Mouse (Mus musculus) layer of hippocampus, postnatal 36 days (tissue): ENCODE results near the gene Kirrel2. TPM values are rescaled to one million over a fixed set of nuclear protein-coding genes. Genes with fewer than 3 reads are reported as not detected.
A peak's percentile ranks its signal among the peaks of the same experiment; 100 is the strongest.

ENCODE experiments used
- DNase-seq, 2 experiments: peaks; one replicate each; pipeline ENCODE4 v3.0.0; 2022
- total RNA-seq, 2 experiments: library from RNA; stranded (reverse); gene quantifications; 2 replicates each; pipeline ENCODE4 v1.2.3; 2021

Kirrel2 gene
- total RNA-seq, 2 experiments from 2014 or later = 12.3 to 21.0 TPM

DNA sequence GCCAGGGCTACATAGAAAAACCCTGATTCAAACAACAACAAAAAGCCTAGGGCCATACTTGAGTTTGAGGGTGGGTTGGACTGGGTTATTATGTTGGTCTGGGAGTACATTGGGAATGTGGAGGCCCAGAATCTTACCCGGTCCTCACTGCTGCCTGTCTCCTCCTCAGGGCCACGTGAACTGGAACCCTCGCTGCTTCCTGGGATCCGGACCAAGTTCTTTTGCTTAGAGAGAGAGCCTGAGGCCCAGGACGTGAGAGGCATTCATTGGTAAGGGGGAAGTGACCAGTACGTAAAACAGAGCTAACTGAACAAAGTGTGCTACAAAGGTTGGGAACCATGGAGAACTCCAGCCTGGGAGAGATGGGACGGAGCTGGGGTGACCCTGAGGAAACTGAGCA is 7.2 kb downstream of the Kirrel2 start:
- DNase-seq = no peak

DNA sequence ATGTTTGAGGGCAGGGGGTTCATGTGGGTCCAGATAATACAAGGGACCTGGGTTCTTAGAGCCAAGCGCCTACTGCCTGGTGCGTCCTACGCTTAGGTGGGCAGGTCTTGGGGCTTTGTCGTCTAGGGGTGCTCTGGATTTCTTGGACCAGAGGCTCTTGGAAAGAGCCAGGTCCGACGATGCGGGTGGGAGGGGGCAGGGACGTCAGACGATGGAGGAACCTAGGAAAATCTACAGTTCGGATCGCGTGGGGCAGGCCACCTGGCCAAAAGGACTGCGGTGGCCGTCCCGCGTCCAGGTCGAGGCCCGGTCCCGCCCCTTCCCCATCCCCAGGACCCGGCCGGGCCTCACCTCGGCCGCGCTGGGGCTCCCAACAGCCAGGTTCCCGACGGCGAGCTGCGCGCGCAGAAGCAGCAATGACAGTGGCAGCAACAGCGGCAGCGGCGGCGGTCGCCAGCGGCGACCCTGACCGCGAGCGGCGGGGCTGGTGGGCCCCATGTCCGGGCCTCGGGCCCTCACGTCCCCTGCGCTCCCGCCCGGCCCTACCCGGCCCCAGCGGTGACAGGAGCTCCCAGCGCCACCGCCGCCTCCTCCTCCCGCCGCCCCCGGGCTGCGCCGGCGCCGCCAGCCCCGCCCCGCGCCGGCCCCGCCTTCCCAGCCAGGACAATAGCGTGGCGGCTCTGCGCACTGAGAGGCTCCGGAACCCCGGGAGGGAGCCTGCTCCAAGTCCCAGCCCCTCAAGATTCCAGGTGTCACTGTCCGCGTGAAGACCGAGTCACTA is 12.3 kb downstream of the Kirrel2 start, which contains the start of gene Aplp1:
Aplp1 (minus strand) TSS at position 565 of the 781 bp plus-strand sequence.
- peak; percentile 84 to 87 for DNase-seq

DNA sequence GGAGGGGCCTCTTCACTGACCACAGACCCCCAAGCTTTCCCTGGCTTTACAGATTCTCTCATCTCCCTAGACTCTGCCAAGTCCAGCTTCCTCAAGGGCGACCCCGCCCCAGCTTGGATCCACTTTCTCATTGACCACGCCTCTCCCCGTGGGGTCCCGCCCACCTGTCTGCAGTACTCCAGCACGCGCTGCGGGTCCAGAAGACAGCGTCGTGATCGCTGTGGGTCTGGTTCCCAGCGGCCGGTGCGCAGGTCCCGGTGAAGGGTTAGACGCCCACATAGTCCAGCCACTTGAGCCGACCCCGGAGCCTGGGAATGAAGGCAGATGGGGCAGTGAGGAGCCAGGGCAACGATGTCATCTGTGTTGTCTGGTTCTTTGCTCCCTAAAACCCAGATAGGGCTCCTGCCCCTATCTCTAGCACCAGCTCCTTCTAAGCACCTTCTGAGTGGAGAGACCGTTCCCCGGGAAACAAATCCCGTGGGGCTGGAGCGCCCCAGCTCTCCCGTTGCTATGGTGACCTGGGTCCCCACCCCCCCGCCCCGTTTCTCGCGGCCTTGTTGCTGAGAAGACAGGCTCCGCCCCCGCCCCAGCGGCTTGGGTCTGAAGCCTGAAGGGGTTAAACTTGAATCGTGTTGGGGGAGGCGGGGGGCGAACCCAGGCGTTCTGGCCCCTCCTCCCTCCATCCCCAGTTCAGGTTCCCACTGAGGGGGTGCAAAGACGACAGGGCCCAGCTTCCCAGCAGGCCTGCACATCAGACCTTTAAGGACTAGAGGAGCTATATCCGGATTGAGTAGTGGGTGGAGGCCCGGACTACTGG is 13.1 kb downstream of the Kirrel2 start:
- peak; percentile 58 to 68 for DNase-seq

DNA sequence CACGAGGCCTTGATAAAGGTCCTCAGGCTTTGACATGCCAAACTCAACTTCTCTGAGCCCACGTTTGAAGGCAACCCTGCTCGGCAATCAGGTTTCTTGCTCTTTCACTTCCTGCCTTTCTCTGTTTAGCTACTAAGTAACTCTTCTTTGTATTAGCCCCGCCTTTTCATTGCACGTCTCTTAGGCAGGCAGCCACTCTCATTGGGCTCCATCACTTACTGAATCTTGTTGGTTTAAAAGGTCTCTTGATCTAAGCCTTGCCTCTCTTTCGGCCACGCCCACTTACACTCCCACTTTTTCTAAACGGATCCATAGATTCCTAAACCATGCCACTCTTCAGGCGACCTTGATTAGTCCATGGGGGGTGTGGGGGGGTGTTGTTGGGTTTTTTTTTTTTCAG is 13.8 kb downstream of the Kirrel2 start:
- no peak for DNase-seq

- DNase-seq = peak in 1 of 2 experiments; percentile 60
These were observed 16.8 kb downstream of the Kirrel2 start for GRCm38 (mm10) chr7:30440697-30441096.

DNA sequence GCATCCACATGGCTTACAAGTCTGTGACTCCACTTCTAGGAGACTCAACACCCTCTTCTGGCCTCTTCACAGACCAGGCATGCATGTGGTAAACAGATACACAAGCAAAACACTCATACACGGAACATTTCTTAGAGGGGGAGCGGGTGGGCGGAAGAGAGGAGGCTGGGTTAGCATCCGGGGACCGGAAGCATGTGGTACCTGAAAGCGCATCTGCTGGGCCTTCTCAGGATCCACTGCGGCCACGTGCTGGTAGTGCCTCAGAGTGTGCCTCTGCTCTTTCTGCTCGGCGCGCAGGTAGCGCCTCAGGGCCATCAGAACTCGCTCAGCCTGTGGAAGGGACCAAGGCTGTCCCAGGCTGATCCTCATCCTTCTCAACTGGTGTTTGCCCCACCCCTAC is 17.8 kb downstream of the Kirrel2 start:
- DNase-seq = no peak

DNA sequence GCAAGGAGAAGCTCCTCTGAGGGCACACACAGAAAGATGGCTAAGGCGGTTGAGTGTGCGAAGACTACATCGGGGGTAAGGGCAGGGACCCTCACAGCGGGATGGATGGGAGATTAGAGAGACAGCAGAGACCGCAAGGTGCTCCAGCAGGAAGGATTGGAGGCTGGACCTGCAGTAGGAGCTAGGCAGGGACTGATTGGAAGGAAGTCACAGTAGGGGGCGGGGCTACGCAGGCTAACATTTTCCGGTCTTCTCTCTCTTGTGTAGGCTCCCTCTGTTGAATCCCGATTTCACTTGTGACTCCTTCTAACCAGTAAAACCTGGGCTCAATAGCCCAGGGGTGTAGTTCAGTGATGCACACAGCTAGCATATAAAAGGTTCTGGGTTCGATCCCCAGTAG is 20.6 kb downstream of the Kirrel2 start:
- no peak for DNase-seq

DNA sequence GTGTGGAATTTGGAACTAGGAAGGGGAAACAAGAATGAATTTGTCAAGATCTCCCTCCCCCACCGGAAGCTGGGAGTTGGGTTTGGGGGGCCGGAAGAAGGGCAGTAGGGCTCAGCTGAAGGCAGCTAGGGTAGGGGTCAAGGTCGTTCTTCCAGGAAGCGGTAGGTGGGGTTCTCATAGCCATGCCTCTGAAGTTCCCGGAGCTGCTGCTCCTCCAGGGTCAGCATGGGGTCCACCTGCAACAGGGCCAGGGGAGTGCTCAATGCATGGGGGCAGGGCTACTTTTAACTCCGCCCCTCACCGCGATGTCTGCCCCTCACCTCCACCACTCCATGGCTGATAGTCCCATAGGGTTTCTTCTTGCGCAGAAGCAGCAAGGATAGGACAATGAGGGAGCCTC is 22.3 kb downstream of the Kirrel2 start:
- no peak for DNase-seq

DNA sequence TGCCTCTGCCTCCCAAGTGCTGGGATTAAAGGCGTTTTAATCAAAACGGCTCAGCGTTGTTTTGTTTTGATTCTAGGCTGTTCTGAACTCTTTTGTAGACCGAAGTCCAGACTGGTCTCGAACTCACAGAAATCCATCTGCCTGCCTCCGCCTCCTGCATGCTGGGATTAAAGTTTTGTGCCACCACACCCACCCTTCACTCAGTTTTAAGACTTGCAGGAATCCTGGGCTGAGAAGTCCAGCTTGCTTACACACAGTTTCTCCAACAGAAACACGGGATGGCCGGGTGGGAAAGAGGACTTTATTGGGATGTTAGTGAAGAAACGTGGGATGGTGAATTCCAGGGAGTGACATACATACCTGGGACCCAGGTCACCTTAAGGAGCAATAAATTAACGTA is 22.8 kb downstream of the Kirrel2 start:
- DNase-seq = no peak

- no peak for DNase-seq
These were observed 23.3 kb downstream of the Kirrel2 start for GRCm38 (mm10) chr7:30434238-30434637.

DNA sequence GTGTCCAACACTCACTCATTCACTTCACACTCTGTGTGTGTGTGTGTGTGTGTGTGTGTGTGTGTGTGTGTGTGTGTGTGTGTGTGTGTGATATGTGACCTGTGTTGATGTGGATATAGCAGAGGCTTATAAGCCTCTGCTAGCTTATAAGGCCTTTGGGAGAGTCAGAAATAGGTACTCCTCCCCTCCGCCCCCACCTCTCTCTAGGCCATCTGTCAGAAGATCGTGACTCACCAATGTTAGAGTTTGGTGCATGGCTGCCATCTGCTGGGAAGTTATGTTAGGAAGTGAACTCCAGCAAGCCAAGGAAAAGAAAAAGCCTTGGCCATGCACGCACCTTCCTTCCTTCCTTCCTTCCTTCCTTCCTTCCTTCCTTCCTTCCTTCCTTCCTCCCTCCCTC is 25.7 kb downstream of the Kirrel2 start:
- peak; percentile 77 to 84 for DNase-seq

DNA sequence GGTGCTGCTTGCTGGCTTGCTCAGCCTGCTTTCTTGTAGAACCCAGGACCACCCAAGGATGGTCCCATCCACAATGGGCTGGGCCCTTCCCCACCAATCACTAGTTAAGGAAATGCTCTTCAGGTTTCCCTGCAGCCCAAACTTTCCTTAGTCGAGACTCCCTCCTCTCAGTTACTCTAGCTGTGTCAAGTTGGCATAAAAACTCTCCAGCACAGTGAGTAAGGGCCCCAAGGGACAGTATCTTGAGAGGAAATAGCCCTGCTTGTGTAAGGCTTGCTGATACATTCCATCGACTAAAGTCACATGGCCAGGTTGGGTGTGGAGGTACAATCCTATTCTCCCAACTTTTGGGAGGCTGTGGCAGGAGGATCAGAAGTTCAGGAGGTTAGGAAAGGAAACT is 27.3 kb downstream of the Kirrel2 start:
- no peak for DNase-seq

DNA sequence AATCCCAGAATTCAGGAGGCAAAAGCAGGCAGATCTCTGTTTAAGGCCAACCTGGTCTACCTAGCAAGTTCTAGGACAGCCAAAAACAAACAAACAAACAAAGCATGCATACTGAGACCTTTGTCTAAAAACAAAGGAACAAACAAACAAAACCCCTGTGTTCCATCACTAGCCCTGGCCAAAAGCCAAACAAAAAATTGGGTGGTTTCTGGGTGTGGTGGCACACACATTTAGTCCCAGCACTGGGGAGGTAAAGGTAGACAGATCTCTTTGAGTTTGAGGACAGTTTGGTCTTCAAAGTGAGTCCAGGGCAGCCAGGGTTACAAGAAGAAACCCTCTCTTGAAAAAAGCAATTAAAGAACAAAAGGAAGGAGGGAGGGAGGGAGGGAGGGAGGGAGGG is 28.2 kb downstream of the Kirrel2 start:
- DNase-seq = no peak

DNA sequence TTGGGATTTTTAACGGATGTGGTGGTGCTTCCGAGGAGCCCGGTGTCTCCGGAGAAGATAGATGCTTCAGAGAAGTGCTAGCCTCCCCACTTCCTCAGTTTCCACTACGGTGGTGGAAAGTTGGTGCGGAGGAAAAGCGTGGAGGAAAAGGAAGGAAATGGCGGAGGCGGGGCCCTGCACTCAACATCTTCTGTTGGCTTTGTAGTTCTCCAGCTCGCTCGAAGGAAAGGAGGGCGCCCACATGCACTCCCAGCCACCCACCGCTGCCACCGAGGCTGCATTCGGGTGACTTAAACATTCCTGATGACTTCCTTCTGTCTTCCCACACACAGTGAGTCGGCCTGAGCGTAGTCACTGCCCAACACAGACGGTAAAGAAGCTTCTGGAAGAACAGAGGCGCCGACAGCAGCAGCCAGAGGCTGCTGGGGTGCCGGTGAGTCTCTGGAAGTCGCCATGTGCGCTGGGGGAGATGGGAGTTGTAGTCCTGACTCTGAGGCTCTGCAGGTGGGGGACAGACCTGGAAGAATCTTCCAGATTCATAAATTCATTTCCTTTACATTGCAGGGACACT is 34.3 kb downstream of the Kirrel2 start:
- DNase-seq = peak; percentile 50 to 51

- no peak for DNase-seq
These were observed 34.9 kb downstream of the Kirrel2 start for GRCm38 (mm10) chr7:30422560-30422959.

DNA sequence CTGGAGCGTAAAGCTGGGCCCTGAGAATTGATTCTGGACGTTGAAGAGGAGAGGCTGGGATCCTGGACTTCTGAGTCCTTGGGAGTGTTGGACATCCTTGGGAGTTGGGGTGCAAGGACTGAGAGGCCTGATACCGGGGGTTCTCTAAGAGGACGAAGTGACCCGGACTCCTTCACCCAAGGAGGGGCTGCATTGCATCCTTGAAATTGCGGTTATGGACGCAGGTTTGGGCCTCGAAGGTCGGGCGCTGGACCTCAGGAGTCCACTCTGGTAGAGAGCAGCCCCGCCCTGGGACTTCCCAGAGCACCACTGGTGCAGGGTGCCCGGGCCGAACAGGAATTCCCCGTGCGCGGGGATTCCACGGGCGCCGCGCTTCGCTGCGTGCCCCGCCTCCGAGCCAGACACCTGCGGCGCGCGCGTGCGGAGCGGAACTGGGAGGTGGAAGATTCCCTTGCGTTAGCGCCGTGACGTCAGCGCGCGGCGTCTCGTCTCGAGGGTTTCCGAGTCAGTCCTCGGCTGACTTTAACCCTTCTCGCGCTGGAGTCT is 35.5 kb downstream of the Kirrel2 start:
- DNase-seq = peak; percentile 90 to 91

GRCm38 (mm10) chr7:30421175-30421889 is 36.2 kb downstream of the Kirrel2 start, which contains the start of gene Nfkbid:
TSS of gene Nfkbid (plus strand) at chr7:30421732.
- DNase-seq = peak in 1 of 2 experiments; percentile 34

GRCm38 (mm10) chr7:30420673-30421072 is 36.8 kb downstream of the Kirrel2 start:
- DNase-seq = no peak

DNA sequence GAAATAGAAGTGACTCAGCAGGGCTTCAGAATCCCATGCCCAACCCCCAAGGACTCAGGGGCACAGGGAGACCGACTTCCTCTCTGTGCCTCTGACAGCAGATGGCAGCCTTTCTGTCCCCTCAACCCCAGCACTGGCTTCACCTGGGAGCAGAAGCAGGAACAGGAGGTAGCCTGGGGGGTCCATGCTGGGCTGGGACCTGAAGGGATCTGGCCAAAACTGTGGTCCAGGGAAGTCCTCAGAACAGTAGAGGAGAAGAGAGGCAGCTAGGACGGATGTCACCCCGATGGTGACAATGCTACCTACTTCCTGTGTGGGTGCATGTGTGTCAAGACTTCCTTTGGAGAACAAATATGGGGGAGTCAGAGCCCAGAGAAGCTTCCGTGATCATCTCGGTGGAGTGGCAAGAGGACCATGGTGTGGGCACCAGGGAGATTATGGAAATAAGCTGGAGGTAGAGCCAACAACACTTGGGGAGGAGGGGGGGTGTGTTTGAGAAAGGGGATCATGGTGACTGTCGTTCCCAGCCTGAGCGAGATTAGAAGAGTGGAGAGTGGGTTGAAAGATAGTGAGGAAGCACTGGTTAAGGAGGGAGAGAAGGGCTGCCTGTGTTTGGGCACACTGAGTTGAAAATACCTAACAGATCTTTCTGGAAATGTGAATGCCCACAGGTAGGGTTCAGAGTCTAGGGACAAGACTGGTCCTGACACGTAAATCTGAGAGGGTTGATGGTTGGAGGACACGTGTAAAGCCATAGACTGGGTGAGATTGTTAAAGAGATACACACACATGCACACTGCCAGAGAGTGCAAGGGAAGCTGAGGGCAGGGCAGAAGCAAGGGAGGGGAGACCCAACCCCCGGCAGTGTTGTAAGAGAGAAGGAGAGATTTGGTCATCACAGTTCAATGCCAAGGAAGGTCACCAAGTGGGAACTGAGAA is 37.7 kb downstream of the Kirrel2 start, which contains the start of gene Hcst:
Hcst (minus strand) TSS at position 294 of the 939 bp plus-strand sequence.
- DNase-seq = no peak

GRCm38 (mm10) chr7:30417856-30418255 is 39.6 kb downstream of the Kirrel2 start:
- no peak for DNase-seq

DNA sequence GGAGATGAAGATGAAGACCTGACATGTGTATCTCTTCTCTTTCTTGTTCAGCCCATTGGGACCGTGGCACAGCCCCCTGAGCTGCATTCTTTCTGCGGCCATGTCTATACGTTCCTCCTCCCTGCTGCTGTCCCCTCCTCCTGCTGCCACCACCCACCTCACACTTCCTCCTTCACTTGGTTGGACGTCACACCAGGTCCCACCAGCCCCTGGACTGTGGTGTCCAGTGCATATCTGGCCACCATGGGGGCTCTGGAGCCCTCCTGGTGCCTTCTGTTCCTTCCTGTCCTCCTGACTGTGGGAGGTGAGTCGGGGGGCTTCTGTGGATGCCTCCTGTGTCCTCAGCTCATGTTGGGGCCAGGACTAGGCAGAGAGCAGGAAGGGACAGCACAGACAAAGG is 43.9 kb downstream of the Kirrel2 start, which contains the start of gene Tyrobp:
Tyrobp (plus strand) TSS at position 165 of the 400 bp plus-strand sequence.
- DNase-seq = no peak
